Mouse (Mus musculus) stomach, embryonic 16.5 days (tissue): ENCODE measurements around the gene Zkscan14. TPM values are rescaled to one million over a fixed set of nuclear protein-coding genes. Genes with fewer than 3 reads are reported as not detected.
"Not testable (repeated sequence)": the region's sequence is repeated elsewhere in the genome, so short reads cannot be mapped to it uniquely, and the experiment has no call there.

Experiments
- ATAC-seq: fragments of 200-750 bp; cut with Nextera tagmentation; 2 replicates; pipeline ENCODE4 v1.8.0; 2017; ENCODE audit warnings: moderate number of reproducible peaks, moderate TSS enrichment; ENCODE audit not compliant: insufficient read depth, low FRiP score
- H3K27ac ChIP-seq: fragments of 300-500 bp; sonication (generic); 2 replicates; pipeline ENCODE4 v1.5.1; 2014; ENCODE audit warnings: low read length
- H3K27me3 ChIP-seq: fragments of 300-500 bp; sonication (generic); 2 replicates; pipeline ENCODE4 v1.6.1; 2014; ENCODE audit warnings: low read length, control low read depth, mixed read lengths; ENCODE audit not compliant: control insufficient read depth, insufficient read depth
- H3K36me3 ChIP-seq: fragments of 300-500 bp; sonication (generic); 2 replicates; pipeline ENCODE4 v1.6.1; 2014; ENCODE audit warnings: low read length; ENCODE audit not compliant: control insufficient read depth, insufficient read depth
- H3K4me1 ChIP-seq: fragments of 300-500 bp; sonication (generic); 2 replicates; pipeline ENCODE4 v1.6.1; 2014; ENCODE audit warnings: low read length, control low read depth, mixed read lengths; ENCODE audit not compliant: control insufficient read depth, insufficient read depth
- H3K4me2 ChIP-seq: fragments of 300-500 bp; sonication (generic); 2 replicates; pipeline ENCODE4 v1.6.1; 2014; ENCODE audit warnings: low read depth, low read length, mixed read lengths
- H3K4me3 ChIP-seq: fragments of 300-500 bp; sonication (generic); replicated peaks from 2 replicates; pipeline ENCODE4 v1.5.1; 2014; ENCODE audit warnings: mild to moderate bottlenecking, low read length
- H3K9ac ChIP-seq: fragments of 300-500 bp; sonication (generic); 2 replicates; pipeline ENCODE4 v1.6.1; 2014; ENCODE audit warnings: low read length
- H3K9me3 ChIP-seq: fragments of 300-500 bp; sonication (generic); replicated peaks from 2 replicates; pipeline ENCODE4 v1.6.1; 2016; ENCODE audit warnings: low read length, control low read depth; ENCODE audit not compliant: control insufficient read depth
- WGBS: fragments of 180-500 bp; shearing (Covaris S2); extraction: QIAGEN DNeasy Blood & Tissue Kit; methylation state at CpG from one replicate; pipeline ENCODE4 v1.1.7; 2014; 5-methylcytosine and 5-hydroxymethylcytosine counted together
- polyA plus RNA-seq: library from polyadenylated mRNA; unstranded; fragments of >200 nt; fragmentation: Nextera tagmentation; extraction: Ambion mirVana; gene quantifications from 2 replicates; pipeline ENCODE4 v1.2.1, GENCODE M21; 2015

The Zkscan14 gene
- polyA plus RNA-seq, 1 experiment from 2014 or later = 8.5 TPM

GRCm38 (mm10) chr5:145222840-145223239, 21.2 kb upstream of the Zkscan14 start:
- no peaks in the 10 kb centered on the region for H3K4me1 ChIP-seq
- WGBS = 87% methylated on average over 5 of the region's 5 CpGs
- no peak overlapping the region for H3K4me2 ChIP-seq
- no peak overlapping the region for H3K9ac ChIP-seq
- no peaks in the 10 kb centered on the region for H3K9me3 ChIP-seq
- peaks cover 23% of the 10 kb centered on the region for H3K36me3 ChIP-seq
- H3K4me3 ChIP-seq = no peak overlapping the region
- no peak for ATAC-seq
- no peak overlapping the region for H3K27ac ChIP-seq
- H3K27me3 ChIP-seq = no peaks in the 10 kb centered on the region

DNA sequence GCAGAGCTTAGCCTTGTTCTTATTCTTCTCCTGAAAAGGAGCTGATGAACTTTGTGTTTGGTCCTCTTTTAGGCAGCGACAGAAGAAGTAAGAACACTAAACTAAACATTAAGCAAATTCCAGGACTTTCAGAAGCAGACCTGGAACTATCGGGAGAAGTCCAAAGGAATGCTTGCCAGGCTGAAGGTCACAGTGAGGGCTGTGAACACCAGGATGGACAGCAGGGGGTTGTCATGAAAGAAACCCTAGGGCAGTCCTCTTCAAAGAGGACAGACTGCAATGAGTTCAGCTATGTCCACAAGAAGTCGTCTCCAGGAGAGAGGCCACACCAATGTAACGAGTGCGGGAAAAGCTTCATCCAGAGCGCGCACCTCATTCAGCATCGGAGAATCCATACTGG, 18.3 kb upstream of the Zkscan14 start:
- no peak for ATAC-seq
- no peaks in the 10 kb centered on the region for H3K27me3 ChIP-seq
- no peak overlapping the region for H3K27ac ChIP-seq
- no peak overlapping the region for H3K4me2 ChIP-seq
- no peaks in the 10 kb centered on the region for H3K4me1 ChIP-seq
- peaks cover 27% of the 10 kb centered on the region for H3K36me3 ChIP-seq
- no peaks in the 10 kb centered on the region for H3K9me3 ChIP-seq
- 88% methylated on average over 8 of the region's 8 CpGs for WGBS
- H3K9ac ChIP-seq = no peak overlapping the region
- H3K4me3 ChIP-seq = no peak overlapping the region

DNA sequence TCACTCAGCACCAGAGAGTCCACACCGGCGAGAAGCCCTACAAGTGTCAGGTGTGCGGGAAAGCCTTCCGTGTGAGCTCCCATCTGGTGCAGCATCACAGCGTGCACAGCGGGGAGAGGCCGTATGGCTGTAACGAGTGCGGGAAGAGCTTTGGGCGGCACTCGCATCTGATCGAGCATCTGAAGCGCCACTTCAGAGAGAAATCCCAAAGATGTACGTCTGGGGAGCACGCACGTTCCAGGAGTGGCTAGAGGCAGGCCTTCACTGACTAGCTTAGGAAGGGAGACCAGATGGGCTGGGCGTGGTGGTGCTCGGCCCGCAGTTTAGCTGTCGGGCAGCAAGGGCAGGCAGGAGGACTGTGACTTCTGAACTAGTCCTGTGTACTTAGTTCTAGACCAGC, 17.0 kb upstream of the Zkscan14 start:
- ATAC-seq = no peak
- no peaks in the 10 kb centered on the region for H3K9me3 ChIP-seq
- H3K27ac ChIP-seq = no peak overlapping the region
- 94% methylated on average over 20 of the region's 20 CpGs for WGBS
- no peaks in the 10 kb centered on the region for H3K4me1 ChIP-seq
- peaks cover 32% of the 10 kb centered on the region for H3K36me3 ChIP-seq
- H3K27me3 ChIP-seq = no peaks in the 10 kb centered on the region
- H3K4me2 ChIP-seq = no peak overlapping the region
- no peak overlapping the region for H3K9ac ChIP-seq
- H3K4me3 ChIP-seq = no peak overlapping the region

DNA sequence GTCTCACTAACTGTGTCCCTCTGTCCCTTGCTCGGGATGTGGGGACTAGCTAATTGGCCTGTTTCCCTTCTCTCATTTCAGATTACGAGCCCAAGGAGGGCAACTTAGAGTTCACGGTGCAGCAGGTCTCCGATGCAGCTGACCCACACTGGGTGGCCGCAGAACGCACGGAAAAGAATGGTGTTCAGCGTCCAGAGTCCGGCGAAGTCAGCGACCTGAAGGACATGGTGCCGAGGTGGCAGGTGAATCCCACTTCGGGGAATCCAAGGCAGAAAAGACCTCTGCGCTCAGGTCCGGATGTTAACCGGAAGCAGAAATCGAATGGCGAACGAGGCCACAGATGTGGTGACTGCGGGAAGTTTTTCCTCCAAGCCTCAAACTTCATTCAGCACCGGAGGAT, 16.5 kb upstream of the Zkscan14 start:
- H3K27ac ChIP-seq = no peak overlapping the region
- no peaks in the 10 kb centered on the region for H3K4me1 ChIP-seq
- H3K4me3 ChIP-seq = no peak overlapping the region
- WGBS = 95% methylated on average over 21 of the region's 21 CpGs
- no peak overlapping the region for H3K4me2 ChIP-seq
- no peak for ATAC-seq
- H3K9ac ChIP-seq = no peak overlapping the region
- peaks cover 32% of the 10 kb centered on the region for H3K36me3 ChIP-seq
- no peaks in the 10 kb centered on the region for H3K9me3 ChIP-seq
- H3K27me3 ChIP-seq = no peaks in the 10 kb centered on the region

DNA sequence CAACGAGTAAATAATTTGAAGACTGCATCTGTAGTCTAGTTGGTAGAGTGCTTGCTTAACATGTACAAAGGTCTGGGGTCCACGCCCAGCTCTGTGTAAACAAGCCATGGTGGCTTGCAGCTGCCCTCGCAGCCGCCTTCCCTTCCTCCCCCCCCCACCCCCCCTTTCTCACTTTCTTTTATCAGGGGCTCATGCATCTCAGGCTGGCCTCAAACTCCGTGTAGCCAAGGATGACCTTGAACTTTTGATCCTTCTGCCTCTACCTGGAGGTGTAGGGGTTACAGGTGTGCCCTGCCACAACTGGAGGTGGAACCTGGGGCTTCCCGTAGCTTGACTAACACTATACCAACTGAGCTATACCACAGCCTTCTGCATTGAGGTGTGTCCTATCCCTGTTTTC, 16.1 kb upstream of the Zkscan14 start:
- peak; percentile 49; the same call in 1 of the 2 replicates for ATAC-seq
- peaks cover 32% of the 10 kb centered on the region for H3K36me3 ChIP-seq
- no peak overlapping the region for H3K4me3 ChIP-seq
- H3K9me3 ChIP-seq = no peaks in the 10 kb centered on the region
- H3K4me2 ChIP-seq = no peak overlapping the region
- no peaks in the 10 kb centered on the region for H3K27me3 ChIP-seq
- no peak overlapping the region for H3K27ac ChIP-seq
- 65% methylated on average over 6 of the region's 6 CpGs for WGBS
- no peak overlapping the region for H3K9ac ChIP-seq
- H3K4me1 ChIP-seq = no peaks in the 10 kb centered on the region

DNA sequence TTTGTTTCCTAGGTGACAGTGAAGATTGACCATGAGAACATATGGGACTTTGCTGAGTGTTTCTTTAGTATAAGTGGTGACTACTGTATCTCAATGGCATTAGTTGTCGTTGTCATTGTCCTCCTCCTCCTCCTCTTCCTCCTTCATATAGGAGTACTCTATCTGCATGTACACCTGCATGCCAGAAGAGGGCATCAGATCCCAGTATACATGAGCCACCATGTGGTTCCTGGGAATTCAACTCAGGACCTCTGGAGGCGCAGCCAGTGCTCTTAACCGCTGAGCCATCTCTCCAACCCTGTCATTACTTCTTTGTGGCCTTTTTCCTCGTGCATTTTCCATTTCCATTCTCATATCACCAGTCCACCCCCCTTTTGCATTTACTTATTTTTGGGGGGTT, 13.0 kb upstream of the Zkscan14 start:
- no peak overlapping the region for H3K27ac ChIP-seq
- no peak overlapping the region for H3K4me2 ChIP-seq
- H3K9ac ChIP-seq = no peak overlapping the region
- no peak for ATAC-seq
- H3K4me1 ChIP-seq = no peaks in the 10 kb centered on the region
- H3K36me3 ChIP-seq = 0 out of 2 replicates have a peak, but pooled peaks cover 21% of the 10 kb centered on the region
- WGBS = 74% methylated on average over 4 of the region's 4 CpGs
- H3K9me3 ChIP-seq = no peaks in the 10 kb centered on the region
- H3K4me3 ChIP-seq = no peak overlapping the region
- H3K27me3 ChIP-seq = no peaks in the 10 kb centered on the region

DNA sequence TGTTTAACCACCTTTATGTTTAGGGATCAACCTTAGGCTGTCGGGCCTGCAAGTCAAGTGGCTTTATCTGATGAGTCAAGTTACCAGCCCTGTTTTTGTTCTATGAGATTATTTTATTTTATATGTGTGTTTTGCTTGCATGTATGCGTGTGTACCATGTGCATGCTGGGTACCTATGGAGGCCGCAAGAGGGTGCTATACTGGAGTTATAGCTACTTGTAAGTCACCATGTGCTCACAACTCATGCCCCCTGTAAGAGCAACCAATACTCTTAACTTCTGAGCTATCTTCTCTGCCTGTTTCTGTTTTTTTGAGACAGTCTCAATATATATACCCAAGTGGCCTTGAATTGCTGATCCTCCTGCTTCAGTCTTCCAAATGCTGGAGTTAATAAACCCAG, 11.8 kb upstream of the Zkscan14 start:
- WGBS = 88% methylated on average over 3 of the region's 3 CpGs
- Histone ChIP-seq H3K4me2 (no peak overlapping the region), H3K4me3 (no peak overlapping the region), H3K9ac (no peak overlapping the region), H3K27ac (no peak overlapping the region), H3K36me3 (peaks cover 18% of the 10 kb centered on the region), H3K27me3 (no peaks in the 10 kb centered on the region), H3K9me3 (no peaks in the 10 kb centered on the region; the same call in 1 of the 2 replicates), H3K4me1 (no peaks in the 10 kb centered on the region)
- no peak for ATAC-seq

GRCm38 (mm10) chr5:145212216-145212615, 10.5 kb upstream of the Zkscan14 start:
- Histone ChIP-seq H3K9me3 (no peaks in the 10 kb centered on the region; the same call in 1 of the 2 replicates), H3K27me3 (no peaks in the 10 kb centered on the region), H3K36me3 (peaks cover 23% of the 10 kb centered on the region), H3K27ac (no peak overlapping the region), H3K9ac (no peak overlapping the region), H3K4me2 (no peak overlapping the region), H3K4me3 (no peak overlapping the region), H3K4me1 (no peaks in the 10 kb centered on the region)
- ATAC-seq = no peak
- 86% methylated on average over 4 of the region's 4 CpGs for WGBS

DNA sequence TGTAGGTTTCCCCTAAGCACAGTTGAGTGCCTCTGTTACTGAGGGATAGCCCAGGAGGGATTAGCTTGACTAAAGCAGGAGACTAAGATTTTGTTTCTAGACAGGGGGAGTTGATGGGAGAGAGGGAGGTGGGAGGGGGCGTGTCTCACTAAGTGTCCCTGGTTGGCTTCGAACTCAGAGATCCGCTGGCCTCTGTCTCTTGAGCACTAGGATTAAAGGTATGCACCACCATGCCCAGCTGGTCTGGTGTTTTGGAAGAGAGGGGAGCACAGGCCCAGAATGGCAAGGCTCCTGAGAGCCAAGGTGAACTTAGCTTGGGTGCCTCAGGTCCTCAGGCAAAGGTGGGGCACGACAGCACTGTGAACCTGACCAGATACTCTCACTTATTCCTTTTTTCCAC, 9.7 kb upstream of the Zkscan14 start:
- no peak overlapping the region for H3K9ac ChIP-seq
- H3K27ac ChIP-seq = no peak overlapping the region
- H3K4me2 ChIP-seq = no peak overlapping the region
- peaks cover 23% of the 10 kb centered on the region for H3K36me3 ChIP-seq
- WGBS = 94% methylated on average over 4 of the region's 4 CpGs
- no peaks in the 10 kb centered on the region for H3K4me1 ChIP-seq
- H3K4me3 ChIP-seq = no peak overlapping the region
- ATAC-seq = no peak
- no peaks in the 10 kb centered on the region; the same call in 1 of the 2 replicates for H3K9me3 ChIP-seq
- H3K27me3 ChIP-seq = no peaks in the 10 kb centered on the region

DNA sequence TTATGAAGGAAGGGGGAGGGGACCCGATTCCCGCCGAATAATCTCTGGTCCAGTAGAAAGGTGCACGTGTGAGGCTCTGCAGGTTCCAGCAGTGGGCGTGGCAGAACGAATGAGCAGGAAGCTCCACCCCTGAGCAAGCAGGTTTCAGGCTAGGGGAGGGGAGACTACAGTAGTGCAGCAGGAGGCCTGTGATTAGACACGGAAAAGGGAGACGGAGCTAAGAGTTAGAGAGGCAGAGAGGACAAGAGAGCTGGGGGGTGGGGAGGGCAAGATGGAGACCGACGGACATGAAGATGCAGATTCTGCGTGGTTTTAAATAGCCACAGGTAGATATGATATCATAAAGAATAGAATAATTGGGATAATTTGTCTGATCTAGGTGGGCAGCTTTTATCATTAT, 6.7 kb upstream of the Zkscan14 start:
- H3K4me3 ChIP-seq, H3K4me2 ChIP-seq, H3K9me3 ChIP-seq, H3K27me3 ChIP-seq, ATAC-seq, H3K27ac ChIP-seq, H3K9ac ChIP-seq: not testable (repeated sequence)
- Histone ChIP-seq H3K4me1 (peaks cover 10% of the 10 kb centered on the region), H3K36me3 (peaks cover 14% of the 10 kb centered on the region)
- 49% methylated on average over 11 of the region's 11 CpGs for WGBS
